Mouse (Mus musculus) ES-E14 (cell line): ENCODE results near the gene Bag5.

Experiments
- CHD2 ChIP-seq: IDR thresholded peaks from 2 replicates; pipeline ENCODE4 v1.6.1; 2014; ENCODE audit warnings: mild to moderate bottlenecking, low read depth, low read length, inconsistent platforms
- ZNF384 ChIP-seq: IDR thresholded peaks from 2 replicates; pipeline ENCODE4 v1.6.1; 2012; ENCODE audit warnings: low read depth, low read length, inconsistent platforms

- TF ChIP-seq CHD2: no peak
- TF ChIP-seq ZNF384: no peak
Observed at GRCm38 (mm10) chr12:111718656-111719055, 5.6 kb upstream of the Bag5 start.
